Mouse (Mus musculus) heart, postnatal 0 days (tissue): ENCODE results near the gene Lmbr1.
"Not testable (repeated sequence)": the region's sequence is repeated elsewhere in the genome, so short reads cannot be mapped to it uniquely, and the experiment has no call there.

Experiments
- CTCF ChIP-seq: IDR thresholded peaks from 2 replicates; pipeline ENCODE4 v1.5.1; 2016; ENCODE audit warnings: antibody characterized with exemption, control low read depth, low read depth
- EP300 ChIP-seq: IDR thresholded peaks from 2 replicates; pipeline ENCODE4 v1.6.1; 2016; ENCODE audit warnings: antibody characterized with exemption, low read depth

DNA sequence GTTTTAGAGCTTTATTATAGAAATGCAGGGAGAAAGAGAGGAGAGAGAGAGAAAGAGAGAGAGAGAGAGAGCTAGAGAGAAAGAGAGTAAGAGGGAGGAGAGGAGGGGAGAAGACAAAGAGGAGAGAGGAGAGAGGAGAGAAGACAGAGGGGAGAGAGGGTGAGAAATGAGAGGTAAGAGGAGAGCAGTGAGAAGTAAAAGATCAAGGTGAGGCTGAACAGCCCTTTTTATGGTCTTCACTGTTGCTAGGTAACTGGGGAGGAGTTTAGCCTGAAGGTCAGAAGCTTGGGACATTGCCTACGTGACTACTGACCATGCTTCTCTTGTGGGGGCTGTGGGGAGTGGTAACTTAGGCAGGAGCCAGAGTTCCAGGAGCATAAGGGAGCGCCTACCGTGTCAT lies 45.1 kb upstream of the Lmbr1 start:
- not testable (repeated sequence) for TF ChIP-seq CTCF, EP300
